In the genomic region with DNA sequence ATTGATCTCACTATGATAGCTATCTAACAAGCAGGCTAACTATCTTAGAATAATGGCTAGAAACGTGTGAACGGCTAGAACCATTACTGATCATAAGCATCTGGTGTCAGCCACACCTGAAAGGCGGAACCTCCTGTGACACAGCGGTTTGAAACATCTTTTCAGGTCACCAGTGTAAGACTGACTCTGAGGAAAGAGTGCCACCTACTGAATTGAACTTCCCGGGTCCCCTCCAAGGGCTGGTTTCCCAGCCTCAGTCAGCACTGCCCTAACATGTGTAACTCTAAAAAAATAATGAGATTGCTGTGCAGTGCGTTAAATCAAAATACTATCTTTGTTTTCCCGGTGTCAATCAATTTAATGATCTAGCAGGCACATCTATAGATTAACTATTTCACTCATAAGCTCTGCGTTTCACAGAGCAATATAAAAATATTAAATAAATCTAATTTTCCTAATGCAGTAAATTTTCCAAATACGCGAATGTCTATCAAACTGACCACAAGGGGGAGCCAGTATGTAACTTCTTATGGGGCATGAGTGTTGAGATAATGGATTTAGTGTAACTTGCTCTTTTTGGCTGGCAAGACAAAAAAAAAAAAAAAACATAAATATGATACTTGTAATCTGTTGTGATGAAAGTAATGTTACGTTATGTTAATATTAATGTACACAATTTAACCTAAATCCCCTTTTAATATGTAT, we compare ENCODE assay signal across 9 mouse cellular contexts. TPM values are rescaled to one million over a fixed set of nuclear protein-coding genes. Genes with fewer than 3 reads are reported as not detected.
DNase-seq lines count a peak whose midpoint lies in the region; ATAC-seq and TF ChIP-seq lines count a peak whose summit lies in the region.
"Had no signal": no experiment of that assay in that cellular context is flagged by ENCODE, and none has a peak within 500 bp of the region (broad histone marks: within the 10 kb centered on the region; RNA-seq: fewer than 3 reads in every experiment).

No protein-coding gene starts in this region.

- no peak overlapping the region for H3K9ac ChIP-seq in lung, postnatal 0 days (replicated peaks; ENCODE audit: low read depth)

- no peaks in the 10 kb centered on the region for H3K9me3 ChIP-seq in lung, postnatal 0 days (ENCODE audit: low read length)

- TF ChIP-seq CTCF in lung, postnatal 0 days (IDR thresholded peaks at IDR 0.05) = peak; percentile 71

- H3K4me1 ChIP-seq in lung, postnatal 0 days (ENCODE audit: insufficient read depth, low read depth, low read length) = no peaks in the 10 kb centered on the region

- no peak overlapping the region for H3K4me3 ChIP-seq in lung, postnatal 0 days (ENCODE audit: low read depth, low read length)

- H3K27ac ChIP-seq in lung, postnatal 0 days (ENCODE audit: low read length) = no peak overlapping the region

- H3K4me2 ChIP-seq in lung, postnatal 0 days (replicated peaks; ENCODE audit: low read depth, low read length) = no peak overlapping the region

- H3K36me3 ChIP-seq in lung, postnatal 0 days (ENCODE audit: insufficient read depth, low read length) = no peaks in the 10 kb centered on the region

- ATAC-seq in frontal cortex, adult (ENCODE audit: low TSS enrichment) = 0 out of 2 replicates have a peak, but pooled peaks have one; percentile 17
- ATAC-seq in lung, postnatal 0 days = no peak
- ATAC-seq: Patski had no signal

- 27% methylated on average over 11 of the region's 11 CpGs for WGBS in lung, postnatal 0 days

- DNase-seq in frontal cortex, postnatal 36 days (ENCODE audit: low spot score in 2 of 2) = no peak
- peak; percentile 76 for DNase-seq in lung, postnatal 0 days (ENCODE audit: low spot score)
- DNase-seq in lung, postnatal 4 days = no peak
- DNase-seq in cerebellum, adult 9-10 months = peak; percentile 31
- DNase-seq in kidney, postnatal 10 days = peak; percentile 50
- peak; percentile 45 for DNase-seq in retina, postnatal 7 days (ENCODE audit: low read depth, low spot score)
- DNase-seq in testis, postnatal 10 days (ENCODE audit: low spot score) = no peak

- H3K27me3 ChIP-seq in lung, postnatal 0 days (replicated peaks; ENCODE audit: insufficient read depth, low read length) = no peaks in the 10 kb centered on the region

- no peak for TF ChIP-seq EP300 in lung, postnatal 0 days (IDR thresholded peaks at IDR 0.05)

RNA-seq across cellular contexts. Expression of a gene that starts 5.1 kb away (rescaled TPM):
- 16.6 and 24.8 TPM in 2 replicates for polyA plus RNA-seq in lung, postnatal 0 days (2015; fragmentation: Nextera tagmentation; extraction: Ambion mirVana)
- polyA plus RNA-seq: Patski had no signal

Comparison
In these comparisons a context has a peak if more than half of its experiments do, and no peak if none do; other contexts are left out.
1. DNase-seq: peak in lung, postnatal 0 days (single experiment), cerebellum, adult 9-10 months (single experiment), kidney, postnatal 10 days (single experiment) and retina, postnatal 7 days (single experiment); none in frontal cortex, postnatal 36 days (0 of 2), lung, postnatal 4 days (0 of 2) and testis, postnatal 10 days (single experiment).